Mouse (Mus musculus) cerebellum, adult 8-10 months (tissue): ENCODE measurements around the gene Pnmal2.

Experiments
- DNase-seq: peaks from one replicate; pipeline ENCODE4 v3.0.0; 2022

Pnmal2 gene

DNA sequence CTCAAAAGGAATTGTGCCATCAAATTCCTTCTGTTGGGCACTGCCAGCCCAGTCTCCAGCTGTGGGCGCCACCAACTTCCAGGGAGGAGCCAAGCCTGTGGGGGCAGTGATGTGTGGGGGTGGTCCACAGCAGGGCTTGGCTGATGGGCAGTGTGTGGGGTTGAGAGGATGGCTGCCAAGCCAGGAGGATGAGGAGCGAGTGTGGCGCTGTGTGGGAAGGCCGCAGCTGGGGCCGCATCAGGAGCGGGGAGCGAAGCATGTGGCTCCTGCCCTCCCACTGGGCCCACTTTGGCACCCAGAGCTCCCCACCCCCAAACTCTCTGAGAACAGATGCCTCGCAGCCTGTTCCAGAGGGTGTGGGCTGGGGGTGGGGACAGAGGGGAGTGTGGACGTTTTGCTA is 26.5 kb upstream of the Pnmal2 start:
- peak; percentile 42 for DNase-seq

DNA sequence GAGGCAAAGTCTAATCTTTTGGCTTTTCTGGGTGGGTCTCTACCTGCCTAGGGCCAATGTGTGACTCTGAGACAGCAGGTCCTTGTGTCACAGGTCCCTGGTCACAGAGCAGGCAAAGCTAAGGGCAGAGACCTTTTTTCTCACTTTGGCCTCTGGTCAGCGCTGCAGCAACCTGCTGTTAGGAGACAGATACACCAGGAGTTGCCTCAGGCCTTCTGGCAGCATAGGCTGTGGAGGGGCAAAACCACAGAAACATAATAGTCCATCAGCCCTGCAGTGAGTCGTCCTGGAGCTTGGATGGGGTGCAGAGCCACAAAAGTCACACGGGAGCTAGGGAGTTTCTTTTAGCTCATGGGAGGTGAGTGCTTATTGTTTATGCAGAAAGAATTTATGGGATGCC is 25.8 kb upstream of the Pnmal2 start:
- peak; percentile 44 for DNase-seq

DNA sequence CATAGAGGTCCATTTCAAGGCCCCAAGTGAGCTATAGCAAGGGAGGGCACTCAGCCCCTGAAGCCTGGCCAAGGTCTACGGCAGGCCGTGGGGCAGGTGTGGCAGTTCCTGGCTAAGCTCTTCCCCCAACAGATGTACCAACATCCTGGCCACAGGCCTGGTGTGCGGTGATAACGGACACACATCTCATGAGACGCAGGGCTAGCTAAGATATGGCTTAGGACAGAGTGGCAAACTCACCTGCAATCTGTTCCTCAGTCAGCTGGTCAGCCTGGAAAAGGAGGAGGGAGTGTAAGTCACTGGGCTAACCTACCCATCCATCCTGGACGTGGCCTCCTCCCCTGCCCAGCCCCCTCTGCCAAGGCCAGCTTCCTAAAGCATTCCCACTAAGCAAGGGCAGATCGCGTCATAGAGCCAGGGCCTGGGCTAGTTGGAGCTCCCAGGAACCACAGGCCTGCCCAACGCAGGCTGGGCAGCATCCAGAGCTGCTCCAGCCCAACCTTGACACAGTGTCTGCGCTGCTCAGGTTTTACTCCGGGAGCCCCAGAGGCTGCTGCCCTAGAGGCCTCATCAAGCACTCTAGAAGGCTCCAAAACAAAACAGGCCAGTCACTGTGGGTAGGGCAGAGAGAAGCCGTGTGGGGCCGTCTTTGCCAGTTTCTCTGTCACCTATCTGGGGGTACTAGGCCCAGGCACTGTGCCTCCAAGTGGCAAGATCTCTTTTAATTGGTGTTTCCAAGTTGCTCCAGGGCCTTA is 24.9 kb upstream of the Pnmal2 start:
- peak; percentile 47 for DNase-seq

DNA sequence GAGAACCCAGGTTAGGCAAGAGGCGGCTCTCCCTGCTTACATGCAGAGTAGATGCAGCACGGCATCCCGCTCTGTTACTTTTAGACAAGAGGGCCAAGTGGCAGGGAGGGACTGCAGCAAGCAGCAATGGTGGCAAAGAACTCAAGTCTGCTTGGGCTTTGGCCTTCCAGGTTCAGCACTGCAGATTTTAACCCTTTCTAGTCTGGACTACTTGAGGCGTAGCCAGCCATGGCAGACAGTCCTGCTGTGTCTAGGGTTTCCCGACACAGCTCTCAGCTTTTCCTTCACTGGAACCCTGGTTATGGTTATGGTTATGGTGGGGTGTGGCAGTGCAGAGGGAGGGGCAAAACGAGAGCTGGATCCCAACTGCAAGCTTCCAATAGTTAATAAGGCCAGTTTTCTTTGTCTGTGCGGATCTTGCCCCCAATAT is 24.3 kb upstream of the Pnmal2 start:
- DNase-seq, result no peak

DNA sequence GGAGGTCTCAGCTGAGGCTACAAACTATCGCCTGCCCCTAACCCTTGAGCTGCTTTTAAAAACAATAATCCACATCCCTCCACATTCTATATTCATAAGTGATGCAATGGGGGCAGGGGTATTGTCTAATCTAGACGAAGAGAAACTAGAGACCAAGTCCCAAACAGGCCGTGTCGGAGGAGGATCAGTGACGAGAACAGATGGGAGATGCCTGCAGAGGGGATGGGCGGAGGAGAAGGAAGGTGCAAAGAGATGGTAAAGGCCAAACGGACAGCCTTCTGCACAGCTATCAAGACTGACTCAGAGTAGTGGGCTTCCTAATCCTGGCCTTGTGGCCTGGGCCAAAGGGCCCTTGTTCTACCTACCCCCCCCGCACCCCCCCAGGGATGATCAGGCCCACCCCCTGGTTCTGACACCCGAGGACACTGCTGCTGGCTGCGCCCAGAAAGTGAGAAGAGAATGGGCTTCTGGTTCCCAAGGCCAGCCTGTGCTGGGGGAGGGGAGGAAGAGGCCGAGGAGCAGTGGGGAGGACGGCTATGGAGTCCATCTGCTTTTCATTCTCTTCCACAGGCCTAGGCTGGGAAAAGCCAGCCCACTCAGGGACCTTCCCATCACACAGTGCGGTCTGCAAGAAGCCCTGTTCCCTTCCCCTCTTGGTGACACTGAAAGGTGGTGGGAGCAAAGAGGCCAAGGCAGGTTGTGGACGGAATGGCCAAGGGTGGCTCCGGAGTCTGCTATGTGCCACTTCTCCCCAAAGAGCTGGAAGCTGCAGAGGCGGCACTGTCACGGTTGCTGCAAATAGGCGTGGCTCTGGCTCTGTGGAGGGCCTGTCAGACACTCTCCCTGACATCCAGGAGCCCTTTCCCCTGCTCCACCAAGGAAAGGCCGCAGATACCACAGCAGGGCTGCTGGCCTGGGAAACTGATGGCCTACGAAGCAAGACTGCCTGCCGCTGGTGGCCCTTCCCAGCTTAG is 23.4 kb upstream of the Pnmal2 start:
- peak; percentile 50 for DNase-seq

DNA sequence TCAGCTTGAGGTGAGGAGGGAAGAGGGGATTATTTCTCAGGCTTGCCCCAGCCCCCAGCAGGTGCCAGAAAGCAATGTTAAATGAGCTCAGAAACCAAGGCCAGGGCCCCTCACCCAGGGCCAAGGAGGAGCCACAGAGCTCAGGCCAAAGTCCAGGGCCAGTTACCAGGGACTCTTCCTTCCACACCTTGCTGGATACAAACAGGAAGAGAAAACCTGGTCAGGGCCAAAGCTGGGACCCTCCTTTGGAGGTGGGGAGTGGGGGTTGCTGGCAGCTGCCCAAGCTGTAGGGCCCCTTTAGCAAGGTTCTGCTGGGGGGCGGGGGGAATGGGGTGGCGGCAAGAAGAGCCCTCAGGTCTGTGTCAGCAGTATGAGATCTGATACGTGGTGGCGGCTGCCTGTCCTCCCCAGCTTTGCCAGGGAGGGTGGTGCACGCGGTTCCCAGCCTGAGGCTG is 22.6 kb upstream of the Pnmal2 start:
- peak; percentile 57 for DNase-seq

DNA sequence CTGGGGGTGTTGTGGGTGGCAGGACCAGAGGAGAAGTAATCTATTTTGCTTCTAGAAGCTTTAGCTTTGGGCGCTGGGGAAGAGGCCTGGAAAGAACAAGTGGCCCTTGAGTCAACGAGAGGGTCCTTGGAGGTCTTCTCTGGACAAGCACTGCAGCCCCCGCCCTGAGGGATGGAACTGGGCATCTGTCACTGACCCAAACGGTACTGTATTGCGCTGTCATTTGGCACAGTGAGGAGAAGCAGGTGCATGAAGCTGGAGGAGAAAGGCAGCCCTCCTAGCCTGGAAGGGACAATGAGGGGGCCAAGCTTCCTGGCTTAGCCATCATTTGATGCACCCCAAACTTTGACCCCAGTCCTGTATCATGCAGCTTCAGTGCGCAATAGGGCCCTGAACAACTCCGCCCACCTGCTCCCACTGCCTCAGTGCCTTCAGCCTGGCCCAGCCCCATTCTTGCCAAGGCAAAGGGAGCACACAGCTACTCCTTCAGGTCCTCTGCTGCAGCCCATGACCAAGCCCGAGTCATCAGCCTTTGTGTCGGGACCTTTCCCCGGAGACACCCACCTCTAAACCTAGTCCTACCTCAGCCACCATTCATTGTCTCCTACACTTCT is 22.0 kb upstream of the Pnmal2 start:
- peak; percentile 61 for DNase-seq

DNA sequence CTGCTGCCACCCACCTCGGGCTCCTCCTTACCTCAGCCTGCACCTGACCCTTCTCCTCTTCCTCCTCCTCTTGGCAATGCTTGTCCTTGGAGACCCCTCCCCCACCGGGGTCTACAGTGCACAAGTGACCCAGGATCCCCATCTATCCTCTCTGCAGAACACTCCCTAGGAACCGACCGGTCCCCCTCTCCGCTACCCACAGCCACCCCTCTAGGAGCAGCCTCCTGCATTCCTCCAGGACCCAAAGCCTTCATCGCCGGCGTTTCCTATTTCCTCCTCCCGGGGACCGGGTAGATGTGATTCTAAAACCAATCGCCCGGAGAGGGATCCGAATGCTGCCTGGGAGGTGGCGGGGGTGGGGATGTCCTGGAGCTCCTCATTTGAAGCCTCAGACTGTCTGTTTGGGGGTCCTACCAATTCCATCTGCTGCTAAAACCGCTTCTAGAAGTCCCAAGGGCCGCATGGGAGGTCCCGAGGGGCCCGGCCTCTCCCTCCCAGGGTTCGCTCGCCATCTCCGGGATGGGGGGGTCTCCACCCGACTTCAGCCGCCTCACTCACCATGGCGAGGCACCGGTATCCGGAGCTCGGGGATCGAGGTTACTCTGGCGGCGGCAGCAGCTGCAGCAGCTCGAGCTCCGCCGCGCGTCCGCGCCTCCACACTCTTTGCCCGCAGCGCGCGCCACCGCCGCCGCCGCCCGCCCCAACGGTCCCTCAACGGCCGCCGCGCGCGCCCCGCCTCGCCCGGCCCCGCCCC is 21.0 kb upstream of the Pnmal2 start:
- peak; percentile 69 for DNase-seq

DNA sequence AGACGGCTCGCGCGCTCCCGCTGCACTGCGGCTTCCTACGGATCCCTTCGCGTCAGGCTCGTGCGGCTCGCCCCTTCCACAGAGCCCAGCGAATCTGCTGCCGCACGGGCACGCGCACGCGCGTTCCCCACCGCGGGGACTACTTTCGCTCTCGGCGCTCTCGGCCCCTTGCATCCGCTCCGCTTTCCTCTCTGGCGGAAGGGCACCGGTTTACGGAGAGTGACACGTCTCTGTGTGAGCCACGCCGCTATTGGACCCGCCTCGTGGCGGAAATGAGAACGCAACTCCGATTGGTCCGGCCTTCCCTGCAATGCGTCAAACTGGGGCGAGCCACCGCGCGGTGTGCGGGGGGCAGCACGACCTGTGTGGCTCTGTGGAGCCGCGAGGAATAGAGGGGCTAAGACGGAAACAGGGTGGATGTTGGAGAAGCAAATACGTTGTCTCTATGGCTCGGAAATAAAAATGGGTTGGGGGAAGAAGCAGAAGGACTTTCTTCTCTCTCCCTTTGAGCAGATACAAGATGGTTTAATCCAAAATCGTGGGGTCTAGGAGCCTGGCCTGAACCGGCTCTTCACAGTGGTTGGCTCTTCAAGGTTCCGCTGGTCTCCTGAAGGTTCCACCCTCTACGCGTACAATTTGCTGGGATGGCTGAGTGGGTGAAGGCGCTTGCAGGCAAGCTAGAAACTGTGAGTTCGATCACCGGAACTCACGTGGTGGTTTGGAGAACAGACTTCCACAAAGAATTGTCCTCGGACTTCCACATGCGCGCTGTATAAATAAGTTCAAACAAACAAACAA is 20.2 kb upstream of the Pnmal2 start, which contains the start of gene Calm3:
Calm3 (minus strand) TSS at position 78 of the 798 bp plus-strand sequence.
- DNase-seq, result peak; percentile 100

DNA sequence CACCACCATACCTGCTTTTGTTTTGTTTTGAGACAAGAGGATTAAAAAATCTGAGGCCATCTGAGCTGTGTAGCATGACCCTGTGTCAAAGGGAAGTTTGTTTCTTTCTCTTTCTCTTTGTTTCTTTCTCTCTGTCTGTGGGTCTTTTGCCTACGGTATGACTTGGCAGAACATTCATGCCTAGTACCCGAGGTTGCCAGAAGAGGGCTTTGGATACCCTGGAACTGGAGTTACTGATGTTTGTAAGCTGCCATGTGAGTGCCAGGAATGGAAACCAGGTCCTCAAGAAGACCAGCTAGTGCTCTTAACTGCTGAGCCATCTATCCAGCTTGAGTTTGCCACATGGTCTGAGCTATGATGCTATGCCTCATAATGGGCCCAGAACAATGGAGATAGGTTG is 16.1 kb upstream of the Pnmal2 start:
- DNase-seq, result no peak

DNA sequence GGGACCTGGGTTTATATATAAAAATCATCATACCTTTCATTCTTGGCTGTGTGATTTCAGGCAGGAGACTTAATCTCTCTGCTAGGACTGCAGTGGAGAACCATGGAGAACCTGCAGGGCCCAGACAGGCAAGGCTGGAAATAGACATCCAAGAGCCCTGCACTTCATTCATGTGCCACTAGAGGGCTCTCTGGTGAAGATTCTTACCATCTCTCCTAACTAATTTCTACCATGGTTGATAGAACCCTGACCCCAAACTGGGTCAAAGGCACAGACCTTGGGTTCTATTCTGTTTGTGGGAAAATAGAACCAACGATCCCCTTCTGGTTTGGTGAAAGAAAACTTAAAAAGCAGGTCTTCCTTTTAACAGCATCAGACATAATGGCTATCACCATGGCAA is 13.6 kb upstream of the Pnmal2 start:
- peak; percentile 82 for DNase-seq

DNA sequence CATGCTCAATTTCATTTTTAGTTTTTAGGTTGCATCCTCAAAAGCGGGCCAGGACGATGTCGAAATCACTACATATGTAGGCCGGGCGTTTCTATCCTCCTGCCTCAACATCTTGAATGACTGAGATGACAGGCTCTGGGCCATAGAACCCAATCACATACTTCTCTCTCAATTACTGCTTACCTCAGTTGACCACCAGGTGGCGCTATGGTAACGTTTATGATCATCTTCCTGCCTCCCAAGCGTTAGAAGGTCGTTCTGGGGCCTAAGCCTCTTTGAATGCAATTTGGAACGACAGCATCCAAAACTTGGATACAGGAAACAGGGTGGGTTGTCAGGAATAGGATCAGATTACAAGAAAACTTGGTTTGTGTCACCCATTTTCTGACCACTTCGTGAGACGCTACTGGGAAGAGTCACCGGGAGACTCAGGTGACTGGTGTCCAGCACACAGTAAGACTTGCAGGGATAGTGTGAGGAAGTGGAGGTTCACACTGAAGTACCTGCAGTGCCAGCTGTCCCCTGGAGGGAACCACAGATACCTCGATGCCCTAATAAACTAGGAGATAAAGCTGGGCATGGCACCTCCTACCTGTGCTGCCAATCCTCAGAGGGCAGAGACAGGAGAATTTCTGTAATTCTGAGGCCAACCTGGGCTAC is 12.4 kb upstream of the Pnmal2 start:
- DNase-seq, result peak; percentile 92

DNA sequence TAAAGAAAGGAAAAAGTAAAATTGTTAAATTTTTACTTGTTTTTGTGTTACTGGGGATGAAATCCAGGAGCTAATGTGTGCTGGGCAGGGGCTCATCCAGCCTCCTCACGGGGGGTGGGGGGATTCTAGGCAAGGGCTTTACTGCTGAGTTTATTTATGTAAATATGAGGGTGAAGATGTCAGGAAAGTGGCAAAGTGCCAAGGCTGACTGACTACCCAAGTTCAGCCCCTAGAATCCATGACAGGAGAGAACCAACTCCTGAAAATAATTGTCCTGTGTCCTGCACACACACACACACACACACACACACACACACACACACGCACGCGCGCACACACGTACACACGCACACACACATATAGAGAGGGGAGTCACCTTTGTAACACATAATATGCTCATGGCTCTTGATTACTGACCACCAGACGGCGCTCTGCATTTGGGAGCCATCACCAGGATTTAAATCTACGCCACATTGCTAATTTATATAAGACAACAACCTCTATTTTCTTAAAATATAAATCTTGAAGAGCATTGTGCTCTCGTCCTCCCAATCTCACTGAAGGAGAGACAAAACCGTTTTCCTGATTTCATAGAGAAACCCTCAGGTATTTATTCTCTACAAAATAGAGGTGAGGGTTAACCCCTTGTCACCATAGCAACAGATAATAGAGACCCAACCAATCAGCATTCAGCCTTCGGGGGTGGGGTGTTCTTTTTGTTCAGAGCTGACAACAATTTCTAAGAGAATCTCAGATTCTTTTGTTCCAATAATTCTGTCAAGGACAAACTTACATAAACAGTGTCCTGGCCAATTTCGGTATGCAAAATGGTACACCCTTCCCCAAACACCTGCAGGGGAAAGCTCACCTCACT is 11.5 kb upstream of the Pnmal2 start:
- peak; percentile 78 for DNase-seq

DNA sequence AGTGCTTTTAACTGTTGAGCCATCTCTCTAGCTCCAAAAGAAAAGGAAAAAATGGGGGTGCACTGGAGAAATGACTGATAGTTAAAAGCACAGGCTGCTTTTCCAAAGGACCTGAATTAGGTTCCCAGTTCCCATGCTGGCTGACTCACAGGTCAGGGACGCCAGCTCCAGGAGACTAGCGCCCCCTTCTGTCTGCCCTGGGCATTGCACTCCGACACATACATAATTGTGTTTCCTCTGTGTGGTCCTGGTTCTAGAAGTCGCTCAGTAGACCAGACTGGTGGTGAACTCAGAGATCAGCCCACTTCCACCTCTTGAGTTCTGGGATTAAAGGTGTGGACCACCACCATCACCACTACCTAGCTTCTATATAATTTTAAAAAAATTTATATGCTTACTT is 7.2 kb upstream of the Pnmal2 start:
- DNase-seq, result no peak

DNA sequence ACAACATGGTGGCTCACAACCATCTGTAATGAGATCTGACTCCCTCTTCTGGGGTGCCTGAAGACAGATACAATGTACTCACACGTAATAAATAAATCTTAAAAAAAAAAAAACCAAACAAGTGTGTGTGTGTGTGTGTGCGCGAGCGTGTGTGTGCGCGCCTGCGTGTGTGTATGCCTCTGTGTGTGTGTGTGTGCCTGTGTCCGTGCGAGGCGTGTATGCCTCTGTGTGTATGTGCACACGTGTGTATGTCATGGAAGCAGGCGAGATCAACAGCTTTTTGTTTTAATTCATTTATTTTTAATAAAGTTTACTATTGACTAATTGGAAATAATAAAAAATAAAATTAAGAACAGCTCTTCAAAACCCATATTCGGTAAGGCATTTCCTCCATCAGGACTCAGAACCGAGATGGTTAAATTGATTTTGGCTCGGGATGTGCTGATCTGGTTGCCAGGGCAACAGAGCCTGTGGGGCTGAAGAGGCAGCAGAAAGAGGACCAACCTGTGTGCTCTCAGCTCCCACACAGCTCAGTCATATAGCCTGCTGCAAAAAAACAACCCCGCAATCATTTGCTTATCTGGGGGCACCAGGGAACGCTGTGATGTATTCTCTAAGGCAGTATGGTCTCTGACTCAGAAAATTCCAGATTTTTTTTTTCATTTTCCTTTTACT is 6.2 kb upstream of the Pnmal2 start:
- DNase-seq, result no peak

DNA sequence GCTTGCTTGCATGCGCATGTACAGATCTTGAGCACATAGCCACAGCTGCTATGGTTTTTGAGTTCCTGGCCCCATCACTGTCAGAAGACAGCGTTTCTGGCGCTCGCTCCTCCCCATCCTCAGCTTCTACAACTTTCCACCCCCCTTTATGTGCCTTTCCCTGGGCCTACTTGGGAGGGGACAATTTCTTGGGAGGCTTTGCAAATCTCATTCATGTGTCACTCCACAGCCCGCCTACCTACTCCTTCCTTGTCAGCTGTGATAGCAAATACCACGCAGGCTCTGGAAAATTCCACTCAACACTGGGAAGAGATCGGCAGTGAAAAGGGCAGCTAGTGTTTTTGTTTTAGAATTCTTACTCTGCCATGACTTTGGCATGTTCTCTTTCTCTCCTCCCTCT is 4.2 kb upstream of the Pnmal2 start:
- DNase-seq, result no peak

DNA sequence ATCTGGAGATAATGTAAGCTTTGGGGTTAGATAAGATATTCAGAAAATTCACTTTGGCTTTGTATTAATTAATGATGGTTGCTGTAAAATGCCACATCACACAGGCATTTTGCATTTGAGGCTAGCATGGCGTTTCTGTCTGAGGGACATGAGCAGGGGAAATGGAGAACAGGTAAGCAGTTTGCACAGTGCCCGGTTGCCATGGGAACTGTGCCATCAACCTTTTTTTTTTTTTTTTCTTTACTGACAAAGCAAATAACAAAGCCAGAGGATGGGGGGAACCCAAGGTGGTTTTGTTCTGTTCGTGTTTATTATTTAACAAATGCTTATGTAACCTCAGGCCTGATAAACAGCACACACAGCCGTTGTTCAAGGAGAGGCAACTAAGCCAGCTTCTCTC is 1.6 kb upstream of the Pnmal2 start:
- DNase-seq, result no peak

DNA sequence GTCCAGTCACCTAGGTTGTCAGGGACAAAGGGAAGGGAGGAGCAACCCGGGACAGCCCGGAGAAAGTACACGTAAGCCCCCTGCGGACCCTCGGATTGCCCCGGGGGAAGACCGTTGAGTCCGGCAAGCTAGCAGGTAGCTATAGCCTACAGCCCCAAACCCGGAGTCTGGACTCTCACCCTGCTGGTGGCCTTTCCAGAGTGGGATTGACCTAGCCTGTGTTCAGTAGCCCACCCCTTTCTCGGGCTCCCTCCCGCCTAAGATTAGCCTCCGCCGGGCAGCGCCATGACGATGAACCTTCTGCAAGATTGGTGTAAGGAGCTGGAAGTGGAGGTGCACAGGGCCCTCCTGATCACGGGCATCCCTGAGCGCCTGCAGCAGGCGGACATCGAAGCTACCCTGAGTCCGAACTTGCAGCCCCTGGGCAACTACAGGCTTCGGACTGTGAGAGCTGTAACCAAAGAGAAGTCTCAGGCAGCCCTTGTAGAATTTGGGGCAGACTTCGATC is 380 bp downstream of the Pnmal2 start:
- DNase-seq, result no peak

DNA sequence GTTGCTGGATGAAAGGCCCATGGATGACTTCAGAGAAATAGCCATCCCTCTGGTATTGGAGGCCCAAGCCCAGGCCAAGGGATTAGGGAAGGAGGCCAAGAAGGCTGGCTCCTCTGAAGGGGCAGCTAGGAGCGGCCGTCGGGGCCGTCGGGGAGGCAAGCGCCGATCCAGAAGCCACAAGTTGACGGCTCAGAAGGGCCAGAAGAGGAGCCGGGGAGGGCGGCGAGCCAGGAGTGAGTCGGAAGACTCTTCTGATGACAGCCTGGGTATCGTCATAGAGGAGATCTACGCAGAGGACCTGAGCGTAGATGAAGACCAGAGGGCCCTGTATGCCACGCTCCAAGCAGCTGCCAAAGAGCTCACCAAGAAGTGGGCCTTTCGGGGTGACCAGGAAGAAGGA is 937 bp downstream of the Pnmal2 start:
- peak; percentile 59 for DNase-seq
